Mouse (Mus musculus) left cerebral cortex, adult 11 months (tissue): ENCODE results near the gene Ackr2.

Source experiments
- DNase-seq: peaks from one replicate; pipeline ENCODE4 v3.0.0; 2022; ENCODE audit warnings: low spot score

Ackr2 gene

DNA sequence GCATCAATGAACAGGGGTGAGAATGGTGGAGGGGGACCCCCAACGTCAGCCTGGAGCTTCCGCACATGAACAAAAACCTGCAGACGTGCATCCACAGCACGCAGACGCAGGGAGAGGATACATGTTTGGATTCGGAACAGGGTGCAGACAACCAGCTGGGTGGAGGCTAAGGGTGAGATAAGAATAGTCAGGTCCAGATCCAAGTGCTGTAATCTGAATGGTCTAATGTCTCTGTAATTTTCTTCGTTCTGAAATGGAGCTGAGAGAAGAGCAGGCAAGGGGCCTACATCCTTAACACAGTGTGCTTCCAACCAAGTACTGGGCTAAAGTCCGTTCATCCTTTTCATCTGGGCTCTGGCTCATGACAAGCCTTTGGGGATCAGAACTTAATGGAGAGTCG is 6.9 kb upstream of the Ackr2 start:
- DNase-seq = no peak

DNA sequence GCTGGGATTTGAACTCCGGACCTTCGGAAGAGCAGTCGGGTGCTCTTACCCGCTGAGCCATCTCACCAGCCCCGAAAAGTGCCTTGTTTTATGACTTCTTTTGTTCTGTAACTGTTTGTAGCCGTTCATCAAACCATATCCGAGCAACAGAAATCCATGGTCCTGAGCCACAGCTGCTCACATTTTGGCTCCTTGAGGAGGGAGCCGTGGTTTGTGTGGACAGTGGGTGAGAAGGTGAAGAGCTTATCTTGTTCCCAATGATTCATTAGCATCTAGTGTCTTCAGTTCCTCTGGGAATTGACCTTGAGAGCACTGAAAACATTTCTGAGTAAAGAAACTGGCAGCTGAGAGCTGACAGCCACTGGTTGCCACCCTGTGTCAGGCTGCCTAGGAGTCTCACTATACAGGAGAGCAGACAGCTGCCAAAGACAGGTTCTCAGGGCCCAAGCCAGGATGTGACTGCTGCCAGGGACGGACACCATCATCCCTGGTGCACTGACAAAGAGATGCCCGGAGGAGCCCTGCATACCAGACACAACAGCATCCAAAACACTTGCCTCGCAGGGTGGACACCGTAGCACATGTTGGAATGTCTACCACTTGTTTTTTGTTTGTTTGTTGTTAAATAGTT is 6.0 kb upstream of the Ackr2 start:
- DNase-seq = no peak

- no peak for DNase-seq
These were observed 3.7 kb upstream of the Ackr2 start for GRCm38 (mm10) chr9:121894447-121894846.

GRCm38 (mm10) chr9:121895392-121895993 is 2.7 kb upstream of the Ackr2 start:
- no peak for DNase-seq

GRCm38 (mm10) chr9:121896820-121897219 is 1.3 kb upstream of the Ackr2 start:
- DNase-seq = no peak

DNA sequence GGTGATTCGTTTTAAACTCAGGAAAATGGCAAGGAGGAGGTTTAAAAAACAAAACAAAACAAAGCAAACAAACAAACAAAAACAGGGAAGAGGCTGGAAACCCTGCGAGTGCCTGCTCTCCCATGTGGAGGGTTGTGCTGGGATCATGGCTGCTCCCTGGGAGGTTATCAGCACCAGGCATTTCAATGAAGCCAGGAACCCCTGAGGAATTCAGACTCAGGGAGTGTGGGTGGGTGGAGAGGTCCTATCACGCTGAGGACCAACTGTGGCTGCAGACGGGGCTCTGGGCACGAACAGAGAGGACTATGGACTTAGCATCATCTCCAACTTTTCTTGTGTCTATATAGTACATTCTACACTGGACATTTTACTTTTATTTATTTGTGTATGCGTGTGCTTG is 1.2 kb downstream of the Ackr2 start:
- DNase-seq = no peak

GRCm38 (mm10) chr9:121900282-121900855 is 2.2 kb downstream of the Ackr2 start:
- DNase-seq = no peak

GRCm38 (mm10) chr9:121901710-121902700 is 3.9 kb downstream of the Ackr2 start:
- no peak for DNase-seq

DNA sequence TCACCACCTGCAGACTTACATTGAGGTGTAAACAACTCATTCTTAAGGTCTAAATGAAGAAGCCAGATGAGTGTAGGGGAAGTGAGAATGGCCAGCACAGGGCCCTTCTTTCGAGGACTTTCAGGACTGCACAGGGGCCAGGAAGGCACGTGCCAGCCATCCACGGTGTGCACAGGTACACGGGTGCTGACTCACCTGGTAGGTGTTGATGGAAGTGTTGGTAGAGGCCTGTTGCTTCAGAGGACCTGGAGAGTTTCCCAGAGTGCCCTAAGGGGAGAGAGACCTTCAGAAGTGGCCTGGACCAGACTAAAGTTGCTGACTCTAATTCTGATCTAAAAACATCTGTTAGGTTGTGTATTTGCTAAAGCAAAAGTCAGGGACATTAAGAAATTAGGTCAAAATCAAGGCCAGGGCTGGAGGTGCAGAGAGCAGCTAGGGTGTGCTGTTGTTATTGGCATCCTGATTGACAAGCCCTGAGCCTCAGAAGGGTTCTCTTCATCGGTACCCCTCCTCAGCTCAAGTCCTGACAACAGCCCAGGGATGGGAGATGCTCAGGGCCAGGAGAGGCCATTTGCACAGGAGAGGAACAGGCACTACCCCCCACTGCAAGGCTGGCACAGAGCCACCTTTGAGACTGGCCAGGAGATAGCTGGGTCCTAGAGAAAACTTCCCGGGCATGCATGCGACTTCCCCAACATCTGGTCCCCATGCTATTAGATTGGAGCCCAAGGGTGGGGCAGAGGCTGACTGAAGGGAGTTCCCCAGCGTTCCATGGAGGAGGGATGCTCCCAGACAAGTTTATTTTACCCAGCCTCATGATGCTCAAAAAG is 5.5 kb downstream of the Ackr2 start:
- no peak for DNase-seq

GRCm38 (mm10) chr9:121904319-121904718 is 6.2 kb downstream of the Ackr2 start:
- DNase-seq = no peak

DNA sequence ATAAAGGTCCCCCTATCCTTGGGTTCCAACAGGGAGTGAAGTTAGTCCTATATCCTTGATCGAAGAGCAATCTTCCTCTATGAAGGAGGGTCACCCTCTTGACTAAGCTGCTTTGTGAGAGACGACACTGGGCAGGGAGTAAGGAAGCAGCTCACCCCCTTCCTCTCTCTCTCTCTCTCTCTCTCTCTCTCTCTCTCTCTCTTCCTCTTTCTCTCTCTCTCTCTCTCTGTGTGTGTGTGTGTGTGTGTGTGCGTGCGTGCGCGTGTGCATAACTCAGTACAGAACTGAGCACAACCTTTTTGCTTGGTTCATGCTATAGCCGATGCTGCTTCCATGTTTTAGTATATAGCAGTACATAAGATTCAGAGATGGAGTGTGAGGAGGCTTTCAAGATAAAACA is 6.8 kb downstream of the Ackr2 start:
- no peak for DNase-seq

DNA sequence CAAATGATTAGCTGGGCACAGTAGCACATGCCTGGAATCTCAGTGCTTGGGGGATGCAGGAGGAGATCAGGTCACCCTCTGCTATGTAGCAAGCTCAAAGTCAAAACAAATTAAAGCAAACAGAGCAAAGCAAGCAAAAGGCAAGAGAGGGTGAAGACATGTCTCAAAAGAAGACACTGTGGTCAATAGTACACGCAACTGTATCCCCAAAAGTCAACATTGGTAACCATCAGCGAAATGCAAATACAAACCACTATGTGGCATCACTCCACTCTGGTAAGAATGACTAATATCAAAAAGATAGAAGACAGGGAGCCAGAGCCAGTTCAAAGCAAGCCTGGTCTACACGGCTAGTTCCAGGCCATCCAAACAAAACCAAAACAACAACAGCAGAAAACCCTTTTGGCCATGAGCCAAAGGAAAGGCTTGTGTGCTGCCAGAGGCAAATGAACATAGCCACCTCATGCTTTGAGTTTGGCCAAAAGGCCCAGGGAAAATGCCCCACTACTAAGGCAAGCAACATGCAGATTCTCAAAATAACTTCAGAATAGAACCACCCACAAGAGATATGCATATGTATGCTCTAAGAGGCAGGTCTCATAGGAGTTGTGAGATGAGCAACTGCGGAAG is 7.5 kb downstream of the Ackr2 start:
- DNase-seq = no peak

GRCm38 (mm10) chr9:121906456-121906855 is 8.3 kb downstream of the Ackr2 start:
- no peak for DNase-seq

GRCm38 (mm10) chr9:121907356-121908070 is 9.4 kb downstream of the Ackr2 start:
- DNase-seq = no peak

- DNase-seq = no peak
These were observed 10.2 kb downstream of the Ackr2 start for GRCm38 (mm10) chr9:121908321-121908720.

GRCm38 (mm10) chr9:121909635-121910034 is 11.5 kb downstream of the Ackr2 start:
- no peak for DNase-seq

DNA sequence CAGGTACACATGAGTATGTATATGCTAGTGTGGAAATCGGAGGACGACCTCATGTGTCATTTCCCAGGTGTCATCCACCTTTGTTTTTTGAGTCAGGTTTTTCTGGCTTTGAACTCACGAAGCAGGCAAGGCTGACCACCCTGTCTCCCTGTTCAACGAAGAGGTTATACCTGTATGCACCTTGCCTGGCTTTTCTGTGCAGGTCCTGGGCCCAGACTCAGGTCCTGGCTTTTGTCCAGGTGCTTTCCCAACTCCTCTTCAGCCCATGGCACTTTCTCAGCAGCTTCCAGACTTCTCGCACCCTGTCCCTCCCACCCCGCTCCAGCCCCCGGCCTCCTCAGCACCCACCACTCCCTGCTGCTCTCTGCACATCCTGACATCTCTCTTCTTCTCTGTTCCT is 13.0 kb downstream of the Ackr2 start:
- no peak for DNase-seq

GRCm38 (mm10) chr9:121912786-121913185 is 14.6 kb downstream of the Ackr2 start:
- DNase-seq = no peak

DNA sequence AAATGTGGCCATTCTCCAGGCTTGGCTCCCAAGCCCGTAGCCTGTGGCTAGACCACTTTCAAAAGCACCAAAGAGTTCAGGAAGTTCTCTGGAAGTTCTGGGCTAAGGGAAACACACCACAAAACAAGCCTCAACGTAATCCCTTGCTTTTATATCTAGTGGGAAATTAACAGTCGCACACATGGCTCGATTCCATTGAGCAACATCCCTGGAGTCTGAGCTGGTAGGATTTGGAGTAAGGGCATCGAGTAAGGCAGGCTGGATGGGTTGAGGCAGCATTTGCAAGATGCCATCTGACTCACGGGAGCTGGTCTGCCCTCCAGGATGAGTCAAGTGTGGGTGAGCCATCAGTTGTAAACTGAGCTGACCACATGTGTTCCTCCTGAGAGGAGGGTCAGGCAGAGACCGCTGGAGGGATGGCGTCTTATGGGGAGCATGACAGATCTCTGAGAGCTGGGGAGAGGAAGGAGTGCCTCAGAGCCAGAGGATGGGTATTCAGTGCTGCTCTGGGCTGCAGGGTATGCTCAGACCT is 16.1 kb downstream of the Ackr2 start:
- DNase-seq = no peak

- DNase-seq = no peak
These were observed 16.9 kb downstream of the Ackr2 start for GRCm38 (mm10) chr9:121915056-121915455.
